Mouse (Mus musculus): ENCODE data around the gene Ndufa7.

Gene Ndufa7

GRCm38 (mm10) chr17:33824084-33824996 is at the start of gene Ndufa7, which contains the start of gene Rps28:
Ndufa7 (plus strand) TSS chr17:33824572.
Rps28 (minus strand) TSS chr17:33824562.
- DNase-seq (ENCODE audit: low read depth in 1 of 2, low spot score in 2 of 2), result peak; percentile 95 to 99

DNA sequence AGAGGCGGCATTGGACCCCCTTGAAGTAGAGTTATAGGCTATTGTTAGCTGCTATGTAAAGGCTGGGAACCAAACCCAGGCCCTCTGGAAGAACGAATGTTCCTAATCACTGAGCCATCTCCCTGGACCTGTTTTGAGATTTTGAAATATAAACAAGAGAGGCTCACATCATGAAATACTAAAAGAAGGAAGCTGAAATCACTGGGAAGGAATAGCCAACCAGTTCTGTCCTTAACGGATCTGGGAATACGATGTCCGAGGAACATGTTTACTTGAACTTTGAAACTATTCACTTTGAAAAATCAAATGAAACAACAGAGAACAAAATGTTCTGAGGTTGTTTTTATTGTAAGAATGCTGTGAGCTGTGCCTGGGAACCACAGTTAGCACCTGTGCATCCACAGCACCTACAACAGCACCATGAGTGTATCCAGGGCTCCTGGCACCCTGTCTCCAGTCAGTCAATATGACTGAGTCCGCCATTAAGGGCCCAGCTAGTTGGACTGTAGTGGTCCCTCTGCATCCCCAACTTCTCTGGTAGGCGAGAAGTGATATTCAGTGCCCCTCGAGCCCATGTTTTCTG is 49.7 kb upstream of the Ndufa7 start:
- no peak for DNase-seq (ENCODE audit: low read depth in 1 of 2, low spot score in 2 of 2)

- DNase-seq (ENCODE audit: low read depth in 1 of 2, low spot score in 2 of 2), result no peak
Observed at GRCm38 (mm10) chr17:33775287-33775686, 49.1 kb upstream of the Ndufa7 start.

DNA sequence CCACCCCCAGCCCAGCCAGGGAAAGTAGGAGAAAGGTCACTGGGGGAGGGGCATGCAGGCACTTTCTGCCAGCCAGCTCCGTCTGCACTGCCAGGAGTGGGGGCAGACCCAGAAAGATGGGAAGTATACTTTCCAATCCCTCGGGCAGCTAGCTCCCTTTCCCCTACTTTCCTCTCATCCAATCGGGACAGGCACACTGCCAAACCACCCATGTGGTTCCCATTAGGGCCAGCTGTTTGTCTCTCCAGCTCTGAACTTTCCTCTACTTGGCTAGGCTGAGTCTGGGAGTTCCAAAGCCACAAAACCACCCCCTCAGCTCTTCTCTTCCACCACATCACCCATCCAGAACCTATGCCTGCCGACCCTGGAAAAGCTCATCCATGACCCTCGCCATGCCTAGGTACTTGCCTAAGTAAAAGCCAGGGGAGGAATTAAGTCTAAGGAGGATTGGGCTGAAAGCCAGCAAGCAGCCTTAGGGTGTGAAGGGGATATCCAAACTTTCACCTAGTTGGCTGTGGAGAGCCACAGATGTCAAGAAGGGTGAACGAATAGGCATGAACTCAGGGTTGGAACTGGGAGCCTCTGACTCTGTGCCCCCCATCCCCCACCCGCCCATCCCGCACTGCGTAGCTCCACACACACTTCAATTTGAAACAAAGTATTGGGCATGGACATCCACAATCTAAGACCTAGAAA is 45.0 kb upstream of the Ndufa7 start:
- no peak for DNase-seq (ENCODE audit: low read depth in 1 of 2, low spot score in 2 of 2)

DNA sequence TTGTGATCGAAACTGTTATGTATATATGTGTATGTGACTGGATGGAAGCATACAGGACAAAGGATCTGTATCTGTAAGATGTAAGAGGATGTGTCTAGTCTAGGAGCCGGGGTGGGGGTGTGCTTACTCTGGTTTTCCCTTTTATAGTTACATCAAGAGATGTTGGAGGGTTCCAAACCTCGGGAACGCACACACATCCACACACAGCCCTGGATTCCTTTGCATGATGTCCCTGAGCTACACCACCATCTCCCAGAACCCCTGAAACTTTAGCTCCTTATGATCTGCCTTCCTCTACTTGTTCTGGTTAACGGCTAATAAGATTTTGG is 44.4 kb upstream of the Ndufa7 start:
- DNase-seq (ENCODE audit: low read depth in 1 of 2, low spot score in 2 of 2), result no peak

GRCm38 (mm10) chr17:33780431-33780830 is 43.9 kb upstream of the Ndufa7 start:
- DNase-seq (ENCODE audit: low read depth in 1 of 2, low spot score in 2 of 2), result no peak

DNA sequence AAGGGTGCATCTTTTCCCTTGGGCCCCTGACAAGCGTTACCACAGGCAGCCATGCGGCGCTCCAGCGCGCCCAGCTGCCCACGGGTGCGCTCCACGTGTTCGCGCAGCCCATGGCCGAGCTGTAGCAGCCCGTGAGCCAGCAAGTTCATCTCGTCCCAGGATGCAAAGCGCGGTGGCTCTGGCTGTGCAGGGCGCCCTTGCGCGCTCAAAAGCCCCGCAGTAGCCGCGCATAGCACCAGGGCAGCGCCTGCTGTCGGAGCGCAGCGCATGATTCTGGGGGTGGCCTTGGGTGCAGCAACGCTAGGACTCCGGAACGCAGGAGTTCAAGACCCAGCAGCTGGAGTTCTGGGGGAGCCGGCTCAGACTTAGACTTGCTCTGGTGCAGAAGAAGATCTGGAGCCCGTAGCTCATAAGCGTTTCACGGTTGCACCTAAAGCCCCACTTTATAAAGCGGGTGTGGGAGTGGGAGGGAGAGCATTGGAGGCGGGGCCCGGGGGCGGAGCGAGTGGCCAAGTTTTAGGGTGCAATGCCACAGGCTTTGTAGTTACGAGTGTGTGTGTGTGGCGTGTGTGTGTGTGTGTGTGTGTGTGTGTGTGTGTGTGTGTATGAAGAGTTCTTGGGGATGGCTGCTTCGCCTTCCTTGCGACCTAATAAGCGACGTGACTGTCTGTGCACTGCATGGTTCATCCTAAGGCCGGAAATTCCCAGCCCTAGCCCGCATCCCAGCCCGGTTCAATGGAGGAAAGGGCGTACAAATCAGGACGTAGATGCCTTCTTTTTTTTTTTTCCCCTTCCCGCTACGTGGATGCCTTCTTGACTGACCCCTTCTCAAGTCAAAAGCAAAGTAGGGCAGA is 43.0 kb upstream of the Ndufa7 start, which contains the start of gene Angptl4:
TSS of gene Angptl4 (minus strand) at position 707 of the 854 bp plus-strand sequence.
- peak in 1 of 2 experiments; percentile 43 for DNase-seq (ENCODE audit: low read depth in 1 of 2, low spot score in 2 of 2)

DNA sequence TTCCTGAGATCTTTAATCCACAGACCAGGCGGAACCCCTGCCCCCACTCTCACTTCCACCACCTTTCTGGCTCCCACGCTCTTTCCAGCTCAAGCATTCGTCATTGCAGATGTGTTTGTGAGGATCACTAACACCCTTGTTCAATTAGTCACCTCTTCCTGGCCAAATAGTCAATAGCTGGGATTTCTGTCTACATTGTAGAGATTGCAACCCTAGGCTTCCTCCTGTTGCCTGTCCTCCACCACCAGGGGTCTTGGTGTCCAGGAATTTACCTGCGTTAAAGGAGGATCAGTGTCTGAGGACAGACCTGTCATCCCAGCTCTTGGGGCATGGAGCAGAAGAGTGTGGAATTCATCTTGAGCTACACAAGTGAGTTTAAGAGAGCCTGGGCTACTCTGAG is 42.3 kb upstream of the Ndufa7 start:
- DNase-seq (ENCODE audit: low read depth in 1 of 2, low spot score in 2 of 2), result no peak

DNA sequence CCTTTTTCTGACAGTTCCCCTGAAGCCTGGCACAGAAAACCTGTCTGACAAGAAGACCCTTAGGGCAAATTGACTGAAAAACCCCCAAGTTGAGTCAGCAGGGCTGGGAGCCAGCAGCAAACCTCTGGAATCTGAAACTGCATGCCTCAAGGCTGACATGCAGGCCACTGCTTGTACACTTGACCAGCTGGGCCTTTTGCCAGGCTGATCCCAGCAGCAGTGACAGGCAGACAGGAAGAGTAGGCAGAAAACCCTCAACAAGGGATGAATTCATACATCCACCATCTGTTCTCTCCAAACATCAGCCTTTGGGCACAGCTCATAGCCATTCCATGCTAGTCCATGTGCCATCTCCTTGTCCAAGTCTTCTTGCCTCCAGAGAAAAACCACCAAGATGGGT is 41.0 kb upstream of the Ndufa7 start:
- no peak for DNase-seq (ENCODE audit: low read depth in 1 of 2, low spot score in 2 of 2)

DNA sequence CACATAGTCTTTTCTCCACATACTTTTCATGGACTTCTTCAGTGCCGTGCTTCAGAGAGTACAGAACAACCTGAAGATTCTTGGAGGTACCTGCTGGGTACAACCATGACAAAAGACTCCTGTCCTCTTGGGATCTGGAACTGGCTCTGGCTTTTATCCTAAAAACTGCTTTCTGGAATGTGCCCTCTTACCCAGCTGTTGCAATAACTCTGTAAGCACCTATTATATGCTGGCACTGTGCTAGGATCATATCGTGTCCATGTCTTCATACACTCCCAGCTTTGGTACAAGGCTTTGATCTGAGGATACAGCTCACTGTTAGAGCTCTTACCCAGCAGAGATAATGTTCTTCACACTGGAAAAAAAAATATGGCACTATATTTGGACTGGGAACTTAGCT is 39.4 kb upstream of the Ndufa7 start:
- no peak for DNase-seq (ENCODE audit: low read depth in 1 of 2, low spot score in 2 of 2)

- no peak for DNase-seq (ENCODE audit: low read depth in 1 of 2, low spot score in 2 of 2)
Observed at GRCm38 (mm10) chr17:33786375-33786774, 38.0 kb upstream of the Ndufa7 start.

DNA sequence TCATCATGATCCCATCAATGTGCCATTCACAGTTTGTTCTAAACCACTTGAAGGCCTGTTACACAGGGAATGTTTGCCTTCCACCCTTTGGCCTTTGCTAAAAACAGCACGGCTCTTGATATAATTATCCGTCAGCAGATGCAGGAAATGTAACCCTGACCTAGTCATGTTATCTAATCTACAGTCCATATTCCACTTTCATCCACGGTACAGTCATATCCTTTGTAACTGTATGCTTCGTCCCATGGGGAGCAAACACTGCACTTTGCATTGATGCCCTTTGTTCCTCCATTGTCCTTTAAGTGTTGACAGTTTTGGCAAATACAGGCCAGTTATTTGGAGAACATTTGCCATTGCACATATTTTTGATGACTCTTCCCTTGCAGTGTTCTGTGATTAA is 35.6 kb upstream of the Ndufa7 start:
- no peak for DNase-seq (ENCODE audit: low read depth in 1 of 2, low spot score in 2 of 2)

GRCm38 (mm10) chr17:33798306-33798705 is 26.1 kb upstream of the Ndufa7 start:
- no peak for DNase-seq (ENCODE audit: low read depth in 1 of 2, low spot score in 2 of 2)

DNA sequence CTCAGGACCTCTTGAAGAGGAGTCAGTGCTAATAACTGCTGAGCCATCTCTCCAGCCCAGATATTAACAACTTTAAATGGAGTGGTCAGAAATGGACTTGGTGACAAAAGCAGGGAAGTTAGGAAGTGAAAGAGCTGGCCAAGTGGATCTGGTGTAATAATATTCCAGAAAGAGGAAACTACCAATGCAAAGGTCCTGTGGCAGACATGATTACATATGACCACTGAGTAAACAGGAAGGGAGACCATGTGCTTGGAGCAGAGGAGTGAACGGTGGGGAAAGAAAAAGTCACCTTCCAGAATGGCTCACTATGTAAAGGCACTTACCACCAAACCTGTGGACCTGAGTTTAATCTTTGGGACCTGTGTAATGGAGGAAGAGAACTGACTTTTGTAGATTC is 25.1 kb upstream of the Ndufa7 start:
- DNase-seq (ENCODE audit: low read depth in 1 of 2, low spot score in 2 of 2), result no peak

DNA sequence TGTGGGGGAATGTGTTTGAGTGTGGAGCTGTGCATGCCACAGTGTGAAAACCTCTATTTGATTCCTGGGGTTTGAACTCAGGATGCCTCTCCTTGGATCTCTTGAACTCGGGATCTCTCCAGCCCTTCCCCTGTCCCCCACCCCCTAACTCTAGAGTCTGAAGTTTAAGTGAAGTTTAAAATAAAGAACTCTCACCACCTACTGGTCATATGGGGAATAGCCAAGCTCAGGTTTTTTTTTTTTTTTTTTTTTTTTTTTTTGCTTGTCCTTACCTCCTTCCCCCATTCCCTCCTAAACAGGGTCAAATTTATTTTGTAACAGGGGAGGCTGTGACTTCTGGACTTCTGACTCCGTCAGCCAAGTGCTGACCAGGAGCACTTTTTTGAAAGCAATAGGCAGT is 22.2 kb upstream of the Ndufa7 start:
- DNase-seq (ENCODE audit: low read depth in 1 of 2, low spot score in 2 of 2), result no peak

DNA sequence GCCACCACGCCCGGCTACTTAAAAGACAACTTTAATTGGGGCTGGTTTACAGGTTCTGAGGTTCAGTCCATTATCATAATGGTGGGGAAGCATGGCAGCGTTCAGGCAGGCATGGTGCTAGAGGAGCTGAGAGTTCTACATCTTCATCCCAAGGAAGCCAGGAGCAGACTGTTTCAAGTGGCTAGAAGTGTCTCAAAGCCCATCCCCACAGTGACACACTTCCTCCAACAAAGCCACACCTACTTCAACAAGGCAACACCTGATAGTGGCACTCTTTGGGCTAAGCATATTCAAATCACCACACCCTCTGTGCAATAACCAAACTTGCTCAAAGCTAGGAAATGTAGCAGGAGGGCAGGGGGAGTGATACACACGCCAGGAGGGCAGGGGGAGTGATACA is 20.2 kb upstream of the Ndufa7 start:
- DNase-seq (ENCODE audit: low read depth in 1 of 2, low spot score in 2 of 2), result no peak

DNA sequence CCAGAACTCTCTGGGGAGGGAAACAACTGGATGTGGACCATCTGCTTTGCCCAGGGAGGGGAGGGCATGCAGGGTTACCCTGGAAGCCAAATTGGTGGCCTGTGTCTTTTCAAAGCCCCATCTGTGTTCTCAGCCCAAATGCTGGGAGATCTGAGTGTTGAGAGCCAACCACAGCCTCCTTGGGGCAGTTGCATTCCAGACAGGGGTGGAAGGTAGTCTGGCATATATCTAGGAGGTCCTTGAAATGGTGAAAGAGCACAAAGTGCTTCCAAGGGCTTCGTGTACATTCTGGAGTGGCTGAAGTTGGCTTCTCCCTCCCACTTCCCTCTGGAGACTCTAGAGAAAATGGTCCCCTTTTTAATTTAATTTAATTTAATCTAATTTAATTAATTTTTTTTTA is 19.6 kb upstream of the Ndufa7 start:
- no peak for DNase-seq (ENCODE audit: low read depth in 1 of 2, low spot score in 2 of 2)

DNA sequence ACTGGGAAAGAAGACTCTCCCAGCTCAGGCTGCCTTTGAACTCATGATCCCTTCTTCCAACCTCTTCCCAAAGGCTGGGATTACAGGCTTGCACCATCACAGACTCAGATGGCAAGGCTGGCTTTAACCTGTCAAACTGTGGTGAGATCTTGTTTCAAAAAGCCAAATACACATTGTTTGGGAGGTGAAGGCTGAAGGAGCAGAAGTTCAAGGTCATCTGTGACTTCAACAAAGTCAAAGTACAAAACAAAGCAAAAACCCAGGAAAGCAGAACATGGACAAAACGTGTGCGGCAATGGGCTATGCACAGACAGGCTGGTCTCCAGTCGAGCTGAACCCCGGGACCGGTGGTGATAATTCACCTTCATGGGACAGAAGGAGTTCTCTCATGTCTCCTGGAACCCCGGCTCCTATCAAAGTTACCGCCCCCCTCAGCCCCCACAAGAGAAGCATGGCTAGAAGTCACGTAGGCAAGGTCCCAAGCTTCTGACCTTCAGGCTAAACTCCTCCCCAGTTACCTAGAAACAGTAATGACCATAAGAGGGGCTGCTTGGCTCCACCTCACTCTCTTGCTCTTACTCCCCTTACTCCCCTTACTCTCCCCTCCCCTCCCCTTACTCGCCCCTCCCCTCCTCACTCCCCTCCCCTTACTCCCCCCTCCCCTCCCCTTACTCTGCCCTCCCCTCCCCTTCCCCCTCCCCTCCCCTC is 17.0 kb upstream of the Ndufa7 start:
- DNase-seq (ENCODE audit: low read depth in 1 of 2, low spot score in 2 of 2), result no peak

GRCm38 (mm10) chr17:33808192-33808591 is 16.2 kb upstream of the Ndufa7 start:
- DNase-seq (ENCODE audit: low read depth in 1 of 2, low spot score in 2 of 2), result no peak

DNA sequence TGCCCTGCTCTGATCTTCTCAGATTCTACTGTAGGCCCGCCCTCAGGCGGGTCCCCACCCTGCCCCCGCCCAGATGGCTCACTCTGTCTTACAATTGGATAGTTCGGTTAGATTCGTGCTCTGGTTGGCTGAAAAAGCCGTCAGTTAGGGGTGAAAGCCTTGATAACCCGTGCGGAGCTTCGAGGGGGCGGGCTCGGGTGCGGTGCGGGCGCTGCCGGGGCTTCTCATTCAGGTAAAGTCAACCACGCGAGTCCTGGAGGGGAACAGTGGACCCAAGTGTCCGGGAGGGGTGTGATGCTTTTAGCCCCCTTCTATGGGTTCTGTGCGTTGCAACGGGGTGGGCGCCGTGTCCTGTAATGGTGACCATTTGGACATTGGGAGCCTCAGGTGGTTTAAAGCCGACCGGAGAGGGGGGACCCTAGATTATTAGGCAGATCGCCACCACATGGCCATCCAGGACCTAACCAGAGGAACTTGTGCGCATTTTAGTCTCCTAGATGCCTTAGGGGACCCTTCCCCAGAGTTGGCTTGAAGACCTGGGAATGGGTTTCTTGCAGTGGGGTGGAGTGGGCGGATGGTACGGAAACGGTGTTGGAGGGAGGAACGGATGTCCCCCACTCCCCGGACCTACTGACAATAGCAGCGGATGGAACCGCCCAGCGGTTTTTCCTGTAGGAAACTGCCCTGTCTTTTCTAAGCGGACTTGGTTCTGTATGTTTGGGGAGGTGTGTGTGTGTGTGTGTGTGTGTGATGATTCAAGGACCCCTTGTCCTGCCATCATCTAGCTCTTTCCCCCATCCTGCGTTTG is 13.8 kb upstream of the Ndufa7 start, which contains the start of gene Kank3:
TSS of gene Kank3 (plus strand) at position 186 of the 808 bp plus-strand sequence.
- DNase-seq (ENCODE audit: low read depth in 1 of 2, low spot score in 2 of 2), result peak; percentile 56 to 74

Measured in monocyte, adult 2 months (primary cell).